Mouse (Mus musculus): ENCODE measurements around the gene Dpf1.

GRCm38 (mm10) chr7:29266931-29267330 lies 36.8 kb upstream of the Dpf1 start:
- TF ChIP-seq POLR2A (IDR thresholded peaks at IDR 0.05; ENCODE audit: insufficient read depth, low read length) (no peak), CTCF (IDR thresholded peaks at IDR 0.05; ENCODE audit: low read depth, low read length) (no peak), EP300 (IDR thresholded peaks at IDR 0.05; ENCODE audit: insufficient read depth, low read depth, low read length) (0 out of 2 replicates have a peak, but pooled peaks have one; percentile 8)
